Mouse (Mus musculus) liver, embryonic 13.5 days (tissue): Measurements from ENCODE around the gene Tubb4b. TPM values are rescaled to one million over a fixed set of nuclear protein-coding genes. Genes with fewer than 3 reads are reported as not detected.

Experiments used
- ATAC-seq: fragments of 200-750 bp; cut with Nextera tagmentation; 2 replicates; pipeline ENCODE4 v1.8.0; 2017; ENCODE audit warnings: low read depth, mild to moderate bottlenecking, moderate number of reproducible peaks, moderate library complexity
- DNase-seq: peaks from one replicate; pipeline ENCODE4 v3.0.0; 2022
- H3K27ac ChIP-seq: fragments of 300-500 bp; sonication (generic); 2 replicates; pipeline ENCODE4 v1.5.1; 2015; ENCODE audit warnings: moderate library complexity, mild to moderate bottlenecking, inconsistent platforms
- H3K27me3 ChIP-seq: fragments of 300-500 bp; sonication (generic); 2 replicates; pipeline ENCODE4 v1.6.1; 2015; ENCODE audit warnings: mild to moderate bottlenecking, inconsistent platforms
- H3K36me3 ChIP-seq: fragments of 300-500 bp; sonication (generic); 2 replicates; pipeline ENCODE4 v1.6.1; 2015; ENCODE audit warnings: mild to moderate bottlenecking, inconsistent platforms
- H3K4me1 ChIP-seq: fragments of 300-500 bp; sonication (generic); replicated peaks from 2 replicates; pipeline ENCODE4 v1.6.1; 2015; ENCODE audit warnings: inconsistent platforms
- H3K4me2 ChIP-seq: fragments of 300-500 bp; sonication (generic); 2 replicates; pipeline ENCODE4 v1.6.1; 2015; ENCODE audit warnings: inconsistent platforms, mild to moderate bottlenecking, moderate library complexity
- H3K4me3 ChIP-seq: fragments of 300-500 bp; sonication (generic); replicated peaks from 2 replicates; pipeline ENCODE4 v1.5.1; 2015; ENCODE audit warnings: mild to moderate bottlenecking, inconsistent platforms
- H3K9ac ChIP-seq: fragments of 300-500 bp; sonication (generic); 2 replicates; pipeline ENCODE4 v1.6.1; 2015; ENCODE audit warnings: mild to moderate bottlenecking, inconsistent platforms
- H3K9me3 ChIP-seq: fragments of 300-500 bp; sonication (generic); replicated peaks from 2 replicates; pipeline ENCODE4 v1.6.1; 2016; ENCODE audit warnings: inconsistent platforms
- WGBS: fragments of 180-500 bp; shearing (Covaris S2); methylation state at CpG from one replicate; pipeline ENCODE4 v1.1.7; 2015; ENCODE audit not compliant: insufficient replicate concordance; 5-methylcytosine and 5-hydroxymethylcytosine counted together
- polyA plus RNA-seq: library from polyadenylated mRNA; unstranded; fragments of >200 nt; fragmentation: Nextera tagmentation; extraction: Ambion mirVana; gene quantifications from 2 replicates; pipeline ENCODE4 v1.2.1, GENCODE M21; 2015

The Tubb4b gene
- polyA plus RNA-seq, 1 experiment from 2014 or later, result 850 TPM

GRCm38 (mm10) chr2:25244144-25244543, 19.6 kb upstream of the Tubb4b start:
- Histone ChIP-seq H3K27me3 (peaks cover 37% of the 10 kb centered on the region), H3K9ac (no peak overlapping the region), H3K4me1 (peaks cover 28% of the 10 kb centered on the region), H3K36me3 (peaks cover 35% of the 10 kb centered on the region), H3K4me2 (no peak overlapping the region), H3K4me3 (no peak overlapping the region), H3K27ac (no peak overlapping the region), H3K9me3 (no peaks in the 10 kb centered on the region)
- ATAC-seq (no peak), DNase-seq (no peak)
- WGBS, result 80% methylated on average over 4 of the region's 4 CpGs

GRCm38 (mm10) chr2:25243342-25243741, 18.8 kb upstream of the Tubb4b start:
- ATAC-seq, result no peak
- no peak overlapping the region for H3K27ac ChIP-seq
- peaks cover 28% of the 10 kb centered on the region for H3K4me1 ChIP-seq
- 69% methylated on average over 8 of the region's 8 CpGs for WGBS
- no peaks in the 10 kb centered on the region for H3K9me3 ChIP-seq
- H3K9ac ChIP-seq, result no peak overlapping the region
- H3K27me3 ChIP-seq, result peaks cover 37% of the 10 kb centered on the region
- DNase-seq, result no peak
- H3K36me3 ChIP-seq, result peaks cover 27% of the 10 kb centered on the region
- no peak overlapping the region for H3K4me2 ChIP-seq
- no peak overlapping the region for H3K4me3 ChIP-seq

- DNase-seq (no peak), ATAC-seq (no peak)
- Histone ChIP-seq H3K9ac (peak within 1 kb of the TSS; percentile 65), H3K4me1 (peaks cover 28% of the 10 kb centered on the region), H3K4me2 (peak within 1 kb of the TSS; percentile 84), H3K9me3 (no peaks in the 10 kb centered on the region), H3K27ac (no peak within 1 kb of the TSS), H3K4me3 (peak within 1 kb of the TSS; percentile 57), H3K36me3 (peaks cover 14% of the 10 kb centered on the region), H3K27me3 (peaks cover 37% of the 10 kb centered on the region)
- under 1% methylated on average over 57 of the region's 59 CpGs for WGBS
Measured at GRCm38 (mm10) chr2:25242101-25242506, 17.6 kb upstream of the Tubb4b start, which contains the start of the genes Rnf208 and Cysrt1. TSS of gene Rnf208 (plus strand) at chr2:25242255. TSS of gene Cysrt1 (minus strand) at chr2:25242452.

- 12% methylated on average over 6 of the region's 6 CpGs for WGBS
- H3K9ac ChIP-seq, result peak overlapping the region; percentile 65; the same call in 1 of the 2 replicates
- ATAC-seq, result peak; percentile 22
- peak overlapping the region; percentile 57 for H3K4me3 ChIP-seq
- H3K27me3 ChIP-seq, result peaks cover 37% of the 10 kb centered on the region
- H3K9me3 ChIP-seq, result no peaks in the 10 kb centered on the region
- peaks cover 8% of the 10 kb centered on the region for H3K36me3 ChIP-seq
- H3K4me1 ChIP-seq, result peaks cover 32% of the 10 kb centered on the region
- no peak overlapping the region for H3K27ac ChIP-seq
- no peak for DNase-seq
- peak overlapping the region; percentile 84 for H3K4me2 ChIP-seq
Measured at GRCm38 (mm10) chr2:25241438-25241775, 16.9 kb upstream of the Tubb4b start.

GRCm38 (mm10) chr2:25240723-25241437, 16.4 kb upstream of the Tubb4b start:
- H3K4me1 ChIP-seq, result peaks cover 37% of the 10 kb centered on the region
- peak overlapping the region; percentile 57 for H3K9ac ChIP-seq
- H3K27ac ChIP-seq, result no peak overlapping the region
- peak overlapping the region; percentile 84 for H3K4me2 ChIP-seq
- H3K36me3 ChIP-seq, result peaks cover 3% of the 10 kb centered on the region
- peak; percentile 73 for ATAC-seq
- peak overlapping the region; percentile 57 for H3K4me3 ChIP-seq
- 2% methylated on average over 29 of the region's 29 CpGs for WGBS
- peak; percentile 60 for DNase-seq
- H3K27me3 ChIP-seq, result peaks cover 41% of the 10 kb centered on the region
- H3K9me3 ChIP-seq, result no peaks in the 10 kb centered on the region

- H3K9ac ChIP-seq, result peak overlapping the region; percentile 57
- peak overlapping the region; percentile 57 for H3K4me3 ChIP-seq
- H3K36me3 ChIP-seq, result no peaks in the 10 kb centered on the region
- H3K27ac ChIP-seq, result no peak overlapping the region
- 41% methylated on average over 8 of the region's 8 CpGs for WGBS
- no peak for DNase-seq
- peaks cover 43% of the 10 kb centered on the region for H3K27me3 ChIP-seq
- no peak for ATAC-seq
- no peaks in the 10 kb centered on the region for H3K9me3 ChIP-seq
- peak overlapping the region; percentile 84 for H3K4me2 ChIP-seq
- peaks cover 37% of the 10 kb centered on the region for H3K4me1 ChIP-seq
Measured at GRCm38 (mm10) chr2:25240310-25240709, 15.8 kb upstream of the Tubb4b start.

GRCm38 (mm10) chr2:25239766-25240165, 15.3 kb upstream of the Tubb4b start:
- Histone ChIP-seq H3K27ac (no peak overlapping the region), H3K9ac (no peak overlapping the region), H3K4me1 (peaks cover 37% of the 10 kb centered on the region), H3K4me3 (no peak overlapping the region), H3K36me3 (no peaks in the 10 kb centered on the region), H3K4me2 (no peak overlapping the region), H3K9me3 (no peaks in the 10 kb centered on the region), H3K27me3 (peaks cover 43% of the 10 kb centered on the region)
- no peak for DNase-seq
- ATAC-seq, result no peak
- 79% methylated on average over 3 of the region's 3 CpGs for WGBS

- Histone ChIP-seq H3K4me1 (peaks cover 51% of the 10 kb centered on the region), H3K27ac (no peak overlapping the region), H3K9me3 (no peaks in the 10 kb centered on the region), H3K4me2 (no peak overlapping the region), H3K36me3 (no peaks in the 10 kb centered on the region), H3K9ac (no peak overlapping the region), H3K27me3 (peaks cover 30% of the 10 kb centered on the region), H3K4me3 (no peak overlapping the region)
- ATAC-seq (no peak), DNase-seq (no peak)
Measured at GRCm38 (mm10) chr2:25238106-25238505, 13.6 kb upstream of the Tubb4b start.

- no peaks in the 10 kb centered on the region for H3K36me3 ChIP-seq
- H3K4me2 ChIP-seq, result no peak overlapping the region
- H3K27ac ChIP-seq, result no peak overlapping the region
- no peak overlapping the region for H3K4me3 ChIP-seq
- DNase-seq (no peak), ATAC-seq (no peak)
- H3K9me3 ChIP-seq, result no peaks in the 10 kb centered on the region
- H3K9ac ChIP-seq, result no peak overlapping the region
- WGBS, result 52% methylated on average over 4 of the region's 4 CpGs
- H3K4me1 ChIP-seq, result peaks cover 53% of the 10 kb centered on the region
- peaks cover 24% of the 10 kb centered on the region for H3K27me3 ChIP-seq
Measured at GRCm38 (mm10) chr2:25237522-25237921, 13.0 kb upstream of the Tubb4b start.

GRCm38 (mm10) chr2:25236614-25237013, 12.1 kb upstream of the Tubb4b start, which contains the start of gene Rnf224:
TSS of gene Rnf224 (minus strand) at chr2:25236787.
- DNase-seq (no peak), ATAC-seq (no peak)
- Histone ChIP-seq H3K4me1 (peaks cover 44% of the 10 kb centered on the region), H3K4me2 (no peak within 1 kb of the TSS), H3K27me3 (peaks cover 15% of the 10 kb centered on the region), H3K9me3 (no peaks in the 10 kb centered on the region), H3K4me3 (no peak within 1 kb of the TSS), H3K9ac (no peak within 1 kb of the TSS; the same call in 1 of the 2 replicates), H3K27ac (no peak within 1 kb of the TSS), H3K36me3 (no peaks in the 10 kb centered on the region)
- 29% methylated on average over 8 of the region's 8 CpGs for WGBS

GRCm38 (mm10) chr2:25234551-25235220, 10.2 kb upstream of the Tubb4b start:
- WGBS, result 49% methylated on average over 5 of the region's 5 CpGs
- Histone ChIP-seq H3K27me3 (peaks cover 6% of the 10 kb centered on the region; the same call in 1 of the 2 replicates), H3K9me3 (no peaks in the 10 kb centered on the region), H3K9ac (no peak overlapping the region), H3K36me3 (no peaks in the 10 kb centered on the region), H3K27ac (no peak overlapping the region), H3K4me1 (peaks cover 29% of the 10 kb centered on the region), H3K4me2 (no peak overlapping the region), H3K4me3 (no peak overlapping the region)
- no peak for DNase-seq
- no peak for ATAC-seq
